Mouse (Mus musculus) gastrocnemius, postnatal 14 days (tissue): Measurements from ENCODE around the gene Slc25a24. TPM values are rescaled to one million over a fixed set of nuclear protein-coding genes. Genes with fewer than 3 reads are reported as not detected.

ENCODE experiments used
- DNase-seq: peaks from one replicate; pipeline ENCODE4 v3.0.0; 2021; ENCODE audit warnings: mixed read lengths
- intact Hi-C: fragments of 180-260 bp; cut with DNase I; formaldehyde crosslinking; loops from one replicate; pipeline ENCODE4 v1.15.1; 2025; ENCODE audit warnings: low total_unique reads
- long read RNA-seq, 2 experiments: library from polyadenylated mRNA; stranded (forward); transcript quantifications; one replicate each; pipeline ENCODE4 v2.0.0; 2021
- total RNA-seq, 2 experiments: library from RNA; stranded (reverse); gene quantifications; 2 replicates each; pipeline ENCODE4 v1.2.3; 2021

Gene Slc25a24
- total RNA-seq, result 1 to 10 TPM; 6.3 to 8.0 TPM
- long read RNA-seq, experiment 1, result 0 reads
- long read RNA-seq, experiment 2, result 0 reads

GRCm38 (mm10) chr3:109122641-109123530 lies at the start of gene Slc25a24:
TSS of gene Slc25a24 (plus strand) at chr3:109123149.
- intact Hi-C loops, result no loop called here
- peak; percentile 64 for DNase-seq

DNA sequence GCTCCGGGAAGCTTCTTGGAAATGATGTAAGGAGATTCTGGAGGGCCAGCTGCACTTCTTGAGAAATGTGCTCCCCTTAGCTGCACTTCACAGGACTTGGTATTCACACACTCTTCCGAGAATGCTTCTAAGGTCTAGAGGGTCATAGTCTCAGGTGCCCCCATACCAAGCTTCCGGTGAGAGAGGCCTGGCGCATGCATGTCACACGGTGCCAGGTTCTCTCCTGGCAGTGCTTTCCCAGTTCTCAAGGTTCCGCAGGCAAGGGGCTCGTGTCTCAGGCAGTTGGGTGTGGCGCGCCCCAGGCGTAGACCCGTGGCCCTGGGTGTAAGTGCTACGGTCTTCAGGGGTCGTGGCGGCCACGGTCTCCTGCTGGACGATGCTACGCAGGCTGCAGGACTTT lies 42.8 kb upstream of the Slc25a24 start, which contains the start of gene Slc25a54:
TSS of gene Slc25a54 (plus strand) at position 301 of the 400 bp plus-strand sequence.
- intact Hi-C loops, result no loop called here
- no peak for DNase-seq

- intact Hi-C loops, result no loop called here
- no peak for DNase-seq
Observed at GRCm38 (mm10) chr3:109084418-109084817, 38.5 kb upstream of the Slc25a24 start.

DNA sequence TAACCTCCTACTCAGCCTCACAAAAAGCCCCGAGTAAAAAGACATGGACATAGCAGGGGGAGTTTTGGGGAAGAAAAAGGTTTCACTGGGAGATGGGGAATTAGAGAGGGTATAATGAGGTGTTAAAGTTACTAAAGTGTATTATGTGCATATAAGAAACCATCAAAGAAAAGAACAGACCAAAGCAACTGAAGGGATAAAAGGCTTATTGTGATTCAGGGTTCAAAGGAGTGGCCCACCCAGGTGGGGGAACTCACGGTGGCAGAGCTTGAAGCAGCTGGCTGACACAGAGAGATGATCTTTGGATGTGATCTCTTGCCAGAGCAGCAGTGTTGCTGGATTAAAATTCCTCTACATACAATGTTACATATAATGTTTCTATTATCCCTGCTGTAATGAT lies 34.5 kb upstream of the Slc25a24 start:
- no peak for DNase-seq
- intact Hi-C loops, result no loop called here

DNA sequence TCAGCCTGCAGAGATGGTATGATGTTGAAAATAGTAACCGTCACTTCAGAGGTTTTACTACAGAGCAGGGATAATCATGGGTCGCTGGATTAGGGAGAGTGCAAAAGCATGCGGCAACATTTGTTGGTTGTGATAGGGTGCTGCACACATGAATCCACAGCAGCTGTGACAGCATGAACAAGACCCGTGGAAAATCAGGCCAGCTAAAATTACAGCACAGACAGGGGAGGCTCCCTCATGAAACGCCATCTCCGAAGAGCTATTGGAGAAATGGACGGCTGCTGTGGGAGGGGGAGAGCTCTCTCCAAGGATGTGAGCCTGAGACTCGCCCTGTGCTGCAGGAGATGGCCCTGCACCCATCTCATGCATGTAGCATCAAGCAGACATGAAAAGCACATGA lies 18.2 kb upstream of the Slc25a24 start:
- intact Hi-C loops, result no loop called here
- no peak for DNase-seq

GRCm38 (mm10) chr3:109117136-109117535 lies 5.8 kb upstream of the Slc25a24 start:
- intact Hi-C loops, result no loop called here

GRCm38 (mm10) chr3:109119562-109119961 lies 3.4 kb upstream of the Slc25a24 start:
- intact Hi-C loops, result no loop called here

More at GRCm38 (mm10) chr3:109117136-109117535, 5.8 kb upstream of the Slc25a24 start:
- DNase-seq, result no peak

DNA sequence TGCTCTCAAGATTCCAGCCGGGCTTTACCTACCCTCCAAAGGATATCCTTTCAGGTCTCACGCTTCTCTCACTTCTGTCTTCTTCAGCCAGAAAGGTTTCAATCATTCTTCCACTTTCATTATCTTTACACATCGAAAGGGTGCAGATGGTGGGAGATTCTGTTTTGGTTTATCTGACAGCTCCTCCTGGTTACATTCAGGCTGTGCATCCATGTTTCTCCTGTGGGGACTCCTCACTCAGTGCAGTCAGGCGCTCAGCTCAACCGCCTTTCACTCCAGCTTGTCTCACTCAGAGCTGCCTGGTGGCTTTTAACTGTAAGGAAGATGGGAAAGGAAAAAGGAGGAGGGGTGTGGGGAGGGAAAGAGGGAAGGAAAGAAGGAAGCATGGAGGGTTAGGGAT lies 3.0 kb upstream of the Slc25a24 start:
- intact Hi-C loops, result no loop called here

More at GRCm38 (mm10) chr3:109119562-109119961, 3.4 kb upstream of the Slc25a24 start:
- DNase-seq, result no peak

GRCm38 (mm10) chr3:109123531-109123981 lies 607 bp downstream of the Slc25a24 start:
- intact Hi-C loops, result no loop called here
- peak; percentile 41 for DNase-seq

More for the DNA sequence above, 3.0 kb upstream of the Slc25a24 start:
- DNase-seq, result no peak

DNA sequence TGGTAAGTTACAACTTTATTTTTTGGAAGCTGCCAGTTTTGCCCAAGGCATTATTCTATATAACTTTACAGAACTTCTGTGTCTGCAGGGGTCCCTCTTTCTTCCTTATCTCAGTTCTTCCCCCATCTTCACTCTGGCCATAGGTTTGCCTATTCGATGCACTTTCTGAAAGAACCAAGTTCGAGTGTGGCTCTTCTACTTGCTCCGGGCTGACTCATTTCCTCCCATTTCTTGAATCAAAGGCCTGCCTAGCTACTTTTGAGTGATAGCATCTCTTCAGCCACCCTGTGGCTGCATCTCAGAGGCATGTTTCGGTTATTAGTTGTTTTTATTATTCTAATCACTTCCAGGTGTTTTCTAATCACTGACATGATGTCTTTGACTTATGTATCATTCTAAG lies 1.1 kb downstream of the Slc25a24 start:
- no peak for DNase-seq
- intact Hi-C loops, result no loop called here

DNA sequence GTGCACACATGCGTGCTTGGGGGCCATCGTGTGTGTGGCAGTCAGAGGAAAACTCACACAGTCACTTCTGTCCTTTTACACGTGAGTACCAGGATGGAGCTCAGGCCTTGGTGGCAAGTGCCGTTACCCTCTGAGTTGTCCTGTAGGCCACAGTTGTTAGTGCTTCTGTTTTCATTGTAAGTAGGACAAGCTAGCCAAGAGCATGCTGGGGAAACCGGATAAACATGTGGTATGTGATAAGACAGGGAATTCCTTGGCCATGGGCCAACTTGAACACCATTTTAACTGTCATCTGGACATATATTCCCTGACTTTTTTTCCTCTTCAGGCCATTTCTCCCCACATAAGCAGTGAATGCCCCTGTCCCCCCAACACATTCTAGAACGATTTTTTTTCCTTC lies 2.6 kb downstream of the Slc25a24 start:
- no peak for DNase-seq
- intact Hi-C loops, result no loop called here

DNA sequence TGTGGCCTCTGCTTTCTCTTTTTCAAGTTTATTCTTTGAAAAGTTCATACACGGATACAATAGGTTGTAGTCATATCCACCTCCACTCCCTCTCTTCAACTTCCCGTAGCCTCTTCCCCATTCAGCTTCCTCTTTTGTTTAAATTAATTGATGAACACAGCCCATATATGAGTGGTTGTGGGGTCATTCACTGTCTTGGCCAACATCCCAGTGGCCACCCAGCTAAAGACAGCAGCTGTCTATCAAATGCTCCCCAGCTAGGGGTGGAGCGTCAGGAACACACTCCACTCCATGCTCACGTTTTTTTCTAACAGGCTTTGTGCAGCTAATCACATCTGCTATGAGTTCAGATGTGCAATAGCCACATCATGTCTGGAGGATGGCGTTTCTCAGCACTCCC lies 6.8 kb downstream of the Slc25a24 start:
- DNase-seq, result no peak
- intact Hi-C loops, result no loop called here

DNA sequence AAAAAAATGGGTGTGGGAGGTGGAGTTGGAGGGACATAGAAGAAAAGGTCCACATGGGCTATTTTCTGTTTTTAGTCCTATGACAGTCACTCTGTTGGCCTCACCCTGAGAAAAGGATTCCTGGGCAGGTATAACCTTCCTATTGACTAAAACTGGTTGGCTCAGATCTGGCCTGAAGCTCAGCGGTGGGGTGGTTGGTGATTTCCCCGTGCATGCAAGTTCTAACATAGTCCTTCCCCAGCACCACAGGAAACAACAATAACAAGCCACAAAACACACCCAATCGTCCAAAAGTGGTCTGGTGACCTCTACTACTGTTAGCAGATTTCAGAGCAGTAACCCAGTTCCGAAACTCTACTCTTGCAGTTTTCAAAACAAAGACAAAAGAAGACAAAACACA lies 10.0 kb downstream of the Slc25a24 start:
- DNase-seq, result no peak
- intact Hi-C loops, result no loop called here

- DNase-seq, result no peak
- intact Hi-C loops, result no loop called here
Observed at GRCm38 (mm10) chr3:109134036-109134435, 11.1 kb downstream of the Slc25a24 start.

GRCm38 (mm10) chr3:109135352-109135751 lies 12.4 kb downstream of the Slc25a24 start:
- no peak for DNase-seq
- intact Hi-C loops, result no loop called here

DNA sequence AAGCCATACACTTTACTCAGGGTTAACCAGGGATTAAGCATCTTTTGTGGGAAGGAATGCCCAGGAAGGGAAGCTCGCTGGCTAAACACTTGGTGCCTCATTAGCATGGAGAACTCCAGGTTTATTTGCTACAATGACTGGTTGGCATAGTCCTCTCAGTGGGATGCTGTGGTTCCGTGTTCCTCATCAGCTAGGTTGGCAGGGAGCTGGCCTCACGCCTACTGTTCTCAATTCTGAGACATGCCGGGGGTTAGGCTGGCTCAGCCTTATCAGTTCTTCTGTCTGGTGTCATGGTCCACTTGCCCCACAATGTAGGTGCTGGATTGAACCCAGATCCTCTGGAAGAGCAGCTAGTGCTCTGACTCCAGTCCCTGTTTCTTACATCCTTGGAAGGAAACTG lies 29.6 kb downstream of the Slc25a24 start:
- DNase-seq, result no peak
- intact Hi-C loops, result no loop called here

DNA sequence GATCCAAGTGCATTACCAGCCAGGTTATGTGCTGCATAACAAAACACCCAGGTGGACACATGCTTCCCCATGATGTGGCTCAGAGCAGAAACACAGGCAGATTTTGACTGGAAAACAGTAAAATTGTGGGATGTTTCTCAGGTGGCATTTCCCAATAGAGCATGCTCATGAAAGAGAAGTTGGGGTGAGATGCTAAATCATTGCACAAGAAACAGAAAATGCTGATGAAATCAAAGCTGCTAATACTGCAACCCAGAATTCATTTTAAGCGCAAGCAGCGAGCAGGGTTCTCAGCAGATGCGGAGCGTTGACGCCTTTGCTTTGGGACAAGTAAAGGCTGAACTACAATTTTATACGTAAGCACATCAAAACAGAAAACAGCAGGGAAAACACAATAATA lies 30.5 kb downstream of the Slc25a24 start:
- intact Hi-C loops, result no loop called here
- no peak for DNase-seq

DNA sequence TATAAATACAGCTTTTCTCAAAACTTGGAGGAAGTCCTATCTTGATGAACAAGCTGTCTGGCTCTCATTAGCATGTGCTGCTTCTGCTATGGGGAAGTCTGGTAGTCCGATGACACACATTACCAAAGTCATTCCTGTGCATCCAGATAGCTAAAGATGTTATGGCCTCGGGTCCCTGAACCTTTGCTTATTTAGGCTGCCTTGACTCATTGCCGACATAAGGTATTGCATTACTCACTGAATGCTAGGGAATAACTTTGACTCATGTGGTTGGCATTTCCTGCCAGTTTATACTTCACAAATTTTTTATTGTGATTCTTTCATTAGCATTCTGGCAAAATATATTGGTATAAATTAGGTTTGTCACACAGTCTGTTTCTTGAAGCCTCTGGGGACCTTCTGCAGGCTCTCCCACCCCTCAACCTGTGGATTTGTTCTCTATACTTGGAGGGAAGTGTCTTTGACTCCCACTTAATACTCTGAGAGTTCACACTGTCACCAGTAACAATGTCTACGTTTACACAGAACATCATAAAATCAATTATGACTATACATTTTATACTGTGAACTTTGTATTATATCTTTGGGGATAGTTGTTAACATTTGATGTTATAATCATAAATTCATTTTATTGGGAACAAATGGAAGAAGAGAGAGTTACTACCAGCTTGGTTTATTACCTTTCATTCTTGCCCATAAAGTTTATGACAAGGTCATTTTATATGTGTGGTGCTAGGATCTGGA lies 33.1 kb downstream of the Slc25a24 start:
- no peak for DNase-seq
- intact Hi-C loops, result no loop called here

DNA sequence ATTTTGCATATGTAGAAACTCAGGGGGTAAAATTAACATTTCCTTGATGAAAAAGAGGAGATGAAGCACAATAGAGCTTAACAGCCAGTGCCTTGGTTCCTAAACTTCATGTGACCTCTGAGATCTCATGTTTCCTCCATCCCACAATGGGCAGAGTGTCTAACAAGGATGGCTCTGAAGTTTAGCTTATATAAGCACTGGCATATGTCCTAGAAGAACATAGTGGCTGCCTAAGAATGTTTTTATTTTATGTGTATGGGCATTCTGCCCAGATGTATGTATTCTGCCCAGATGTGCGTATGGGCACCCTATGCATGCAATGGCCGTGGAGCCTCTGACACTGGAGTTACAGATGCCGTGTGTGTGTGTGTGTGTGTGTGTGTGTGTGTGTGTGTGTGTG lies 34.5 kb downstream of the Slc25a24 start:
- DNase-seq, result no peak
- intact Hi-C loops, result no loop called here

GRCm38 (mm10) chr3:109164088-109164487 lies 41.1 kb downstream of the Slc25a24 start:
- intact Hi-C loops, result no loop called here
- DNase-seq, result no peak
